Mouse (Mus musculus) left cerebral cortex, postnatal 4 days (tissue): ENCODE measurements around the gene Fat1. TPM values are rescaled to one million over a fixed set of nuclear protein-coding genes. Genes with fewer than 3 reads are reported as not detected.

Experiments used
- DNase-seq: peaks from one replicate; pipeline ENCODE4 v3.0.0-alpha.2; 2022
- intact Hi-C: fragments of 180-260 bp; cut with DNase I; formaldehyde crosslinking; loops from one replicate; pipeline ENCODE4 v1.15.1; 2025
- total RNA-seq, 2 experiments: library from RNA; stranded (reverse); gene quantifications; 2 replicates each; pipeline ENCODE4 v1.2.3; 2021

Gene Fat1
- total RNA-seq, 2 experiments from 2014 or later, result 73.2 to 79.6 TPM

GRCm38 (mm10) chr8:44960906-44961305, 25.7 kb downstream of the Fat1 start:
- intact Hi-C loops, result no loop called here
- DNase-seq, result no peak

- intact Hi-C loops, result no loop called here
- DNase-seq, result peak; percentile 25
Observed at GRCm38 (mm10) chr8:44961492-44961891, 26.2 kb downstream of the Fat1 start.

DNA sequence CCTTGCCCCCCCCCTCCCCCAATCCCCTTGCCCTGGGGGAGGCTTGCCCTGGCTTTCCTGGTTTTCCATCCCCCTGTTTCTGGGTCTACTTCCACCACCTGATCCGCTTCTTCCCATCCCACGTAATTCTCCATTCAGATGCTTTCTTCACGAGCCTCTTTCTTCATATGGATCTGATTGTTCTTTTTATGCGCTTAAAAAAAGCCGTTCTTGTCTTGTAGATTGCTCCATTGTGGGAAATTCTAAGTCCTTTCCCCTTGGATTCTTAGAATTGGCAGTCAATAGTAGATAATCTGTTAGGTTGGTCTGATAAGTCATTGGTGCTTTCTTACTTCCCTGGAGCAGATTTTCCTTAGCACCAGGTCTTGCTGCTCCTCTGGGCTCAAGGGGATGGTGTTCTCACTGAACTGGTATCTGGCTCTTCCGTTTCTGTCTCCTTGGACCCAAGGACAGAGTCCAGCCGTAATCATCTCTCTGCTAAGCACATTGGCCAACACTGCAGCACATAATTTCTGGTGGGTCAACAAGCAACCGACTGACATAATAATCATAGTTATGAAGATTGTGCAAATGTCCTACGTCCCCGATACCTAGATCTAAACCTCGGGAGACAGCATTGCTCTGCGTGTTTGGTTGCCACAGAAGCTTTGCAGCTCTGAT, 27.5 kb downstream of the Fat1 start:
- no peak for DNase-seq
- intact Hi-C loops, result no loop called here

GRCm38 (mm10) chr8:44967521-44968039, 32.3 kb downstream of the Fat1 start:
- no peak for DNase-seq
- intact Hi-C loops, result no loop called here

GRCm38 (mm10) chr8:44970093-44970492, 34.8 kb downstream of the Fat1 start:
- intact Hi-C loops, result no loop called here

DNA sequence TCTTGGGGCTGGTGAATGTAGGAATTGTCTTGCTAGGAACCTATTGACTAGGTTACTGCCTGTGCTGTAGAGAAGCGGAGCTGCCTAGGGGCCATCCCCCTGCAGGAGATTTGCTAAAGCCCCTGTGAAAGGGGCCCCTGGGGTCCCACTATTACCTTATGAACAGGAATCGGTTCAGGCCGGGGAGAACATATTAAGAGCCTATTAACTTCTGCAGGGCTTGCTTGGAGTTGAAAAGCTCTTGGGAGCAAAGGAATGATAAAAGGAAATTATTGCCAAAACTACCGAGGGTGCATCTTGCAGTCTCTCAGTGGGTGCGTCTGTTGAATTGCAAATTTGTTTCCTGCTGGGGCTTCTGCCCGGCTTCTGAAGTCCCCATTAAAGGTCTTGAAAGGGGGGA, 36.1 kb downstream of the Fat1 start:
- intact Hi-C loops, result no loop called here
- no peak for DNase-seq

More at GRCm38 (mm10) chr8:44970093-44970492, 34.8 kb downstream of the Fat1 start:
- DNase-seq, result no peak

GRCm38 (mm10) chr8:44971964-44972363, 36.7 kb downstream of the Fat1 start:
- no peak for DNase-seq
- intact Hi-C loops, result no loop called here

- intact Hi-C loops, result no loop called here
- no peak for DNase-seq
Observed at GRCm38 (mm10) chr8:44975113-44975512, 39.9 kb downstream of the Fat1 start.

DNA sequence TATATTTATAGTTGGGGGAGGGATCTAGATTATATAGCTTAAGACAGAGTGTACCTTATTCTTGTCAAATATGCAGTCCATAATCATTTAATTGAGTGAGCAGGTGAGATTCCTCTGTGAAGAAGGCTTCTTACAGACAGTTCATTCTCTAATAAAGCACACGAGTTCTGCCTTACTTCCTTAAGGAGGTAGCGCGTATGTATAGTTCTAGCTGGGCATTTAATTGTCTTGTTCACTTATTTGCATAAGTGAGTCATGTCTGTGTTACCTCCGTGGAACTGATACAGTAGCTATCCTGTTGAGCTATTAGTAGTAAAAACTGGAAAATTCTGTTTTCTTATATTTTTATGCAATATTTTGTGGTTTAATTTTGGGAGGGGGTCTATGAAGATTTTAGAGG, 40.4 kb downstream of the Fat1 start:
- no peak for DNase-seq
- intact Hi-C loops, result no loop called here

DNA sequence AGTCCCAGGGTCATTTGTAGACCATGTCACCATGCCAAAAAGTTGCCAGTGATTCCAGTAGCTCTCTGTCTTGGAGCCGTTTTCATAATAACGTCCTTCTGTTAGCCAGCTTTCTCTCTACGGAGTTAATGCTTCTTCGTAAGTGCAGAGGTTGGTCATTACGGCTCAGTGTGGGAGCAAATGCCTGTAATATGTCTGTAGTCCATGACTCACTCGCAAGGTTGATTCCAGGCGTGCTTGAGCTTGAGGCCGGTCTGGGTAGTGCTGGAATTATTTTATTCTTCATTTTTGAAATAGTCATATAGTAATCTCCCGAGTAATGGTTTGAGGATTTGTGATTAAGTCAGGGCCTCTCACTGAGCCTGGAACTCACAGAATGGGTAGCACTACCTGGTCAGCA, 43.4 kb downstream of the Fat1 start:
- DNase-seq, result no peak
- intact Hi-C loops, result no loop called here

DNA sequence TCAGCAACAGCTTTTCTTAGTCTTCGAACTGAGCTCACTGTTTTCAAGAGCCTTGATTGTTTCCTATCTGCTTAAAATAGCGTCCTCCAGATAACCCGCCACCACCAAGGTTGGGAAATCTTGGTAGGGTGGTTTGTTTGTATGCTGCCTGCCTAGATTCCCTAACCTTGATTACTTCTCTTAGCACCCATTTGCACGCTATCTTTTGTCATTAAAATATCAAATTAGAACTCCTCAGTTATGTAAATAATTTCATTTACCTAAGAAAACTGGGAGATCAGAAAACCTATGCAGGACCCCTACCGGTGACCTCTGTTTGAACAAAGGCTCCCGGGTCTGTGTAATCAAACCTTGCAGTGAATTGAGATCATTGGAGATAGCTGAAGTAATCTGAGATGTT, 44.0 kb downstream of the Fat1 start:
- DNase-seq, result no peak
- intact Hi-C loops, result no loop called here

GRCm38 (mm10) chr8:44980030-44980429, 44.8 kb downstream of the Fat1 start:
- intact Hi-C loops, result no loop called here
- peak; percentile 79 for DNase-seq

DNA sequence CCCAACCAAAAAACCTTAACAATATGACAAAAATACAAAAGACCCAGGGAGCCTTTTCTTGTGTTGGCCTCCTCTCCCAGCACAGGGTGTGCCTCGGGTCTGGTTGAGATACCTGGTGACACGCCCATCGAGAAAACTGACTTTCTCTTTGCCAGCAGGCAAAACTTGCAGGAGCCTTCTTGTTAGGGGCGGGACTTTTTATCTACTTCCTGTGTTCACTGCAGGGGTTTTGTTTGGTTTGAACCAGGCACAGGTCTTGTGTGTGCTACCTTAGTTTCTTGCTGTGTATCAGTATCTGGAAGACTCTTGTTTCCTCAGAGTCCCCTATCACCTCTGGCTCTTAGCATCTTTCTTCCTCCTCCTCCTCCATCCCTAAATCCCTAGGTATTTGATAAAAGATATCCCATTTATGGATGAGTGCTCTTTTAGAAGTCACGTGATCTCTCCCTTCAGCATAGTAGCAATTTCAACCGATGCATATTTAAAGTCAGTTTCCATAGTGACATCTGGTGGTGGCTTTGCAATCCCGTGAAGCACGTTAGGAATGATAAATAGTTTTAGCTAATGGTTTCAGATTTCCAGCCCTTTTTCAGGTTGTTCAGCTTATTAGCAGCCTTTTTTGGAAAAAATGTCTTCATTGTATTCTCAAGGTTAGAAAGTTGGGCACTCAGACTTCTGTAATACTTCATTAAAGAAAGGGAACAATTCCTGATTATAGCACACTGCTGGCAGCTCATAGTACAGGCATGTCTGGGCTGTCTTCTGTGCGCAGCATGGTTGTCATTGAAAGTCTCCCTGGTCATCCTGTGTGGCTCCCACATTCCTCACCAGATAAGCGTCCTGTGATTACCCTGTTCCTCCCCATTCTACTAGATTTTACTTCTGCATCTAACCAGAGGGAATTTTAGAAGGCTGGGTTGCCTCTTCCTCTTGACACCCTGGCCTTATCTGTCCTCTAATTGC, 50.4 kb downstream of the Fat1 start:
- DNase-seq, result no peak
- intact Hi-C loops, result no loop called here

GRCm38 (mm10) chr8:44991700-44992487, 56.6 kb downstream of the Fat1 start:
- no peak for DNase-seq
- intact Hi-C loops, result no loop called here

- intact Hi-C loops, result no loop called here
- DNase-seq, result no peak
Observed at GRCm38 (mm10) chr8:44992664-44993063, 57.4 kb downstream of the Fat1 start.

- DNase-seq, result no peak
- intact Hi-C loops, result no loop called here
Observed at GRCm38 (mm10) chr8:44993376-44993775, 58.1 kb downstream of the Fat1 start.

DNA sequence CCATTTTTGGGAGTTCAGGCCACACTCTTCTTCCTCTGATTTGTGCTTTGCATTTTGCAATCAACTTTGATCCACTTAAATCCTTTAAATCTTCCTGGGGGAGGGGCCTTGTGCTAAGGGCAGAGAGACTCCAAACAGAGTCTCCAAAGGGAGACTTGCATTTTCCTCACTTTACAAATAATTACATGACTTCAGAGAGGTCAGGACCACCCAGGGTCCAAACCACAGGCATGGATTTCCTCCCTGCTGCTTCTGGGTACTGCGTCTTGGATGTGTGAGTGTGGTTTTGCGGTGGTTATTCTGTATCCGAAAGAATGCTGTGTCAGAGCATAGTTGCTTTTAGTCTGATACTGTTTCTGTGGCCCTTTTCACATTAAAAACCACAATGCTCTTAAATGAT, 61.2 kb downstream of the Fat1 start:
- no peak for DNase-seq
- intact Hi-C loops, result no loop called here

GRCm38 (mm10) chr8:44997321-44997720, 62.1 kb downstream of the Fat1 start:
- intact Hi-C loops, result no loop called here
- no peak for DNase-seq

DNA sequence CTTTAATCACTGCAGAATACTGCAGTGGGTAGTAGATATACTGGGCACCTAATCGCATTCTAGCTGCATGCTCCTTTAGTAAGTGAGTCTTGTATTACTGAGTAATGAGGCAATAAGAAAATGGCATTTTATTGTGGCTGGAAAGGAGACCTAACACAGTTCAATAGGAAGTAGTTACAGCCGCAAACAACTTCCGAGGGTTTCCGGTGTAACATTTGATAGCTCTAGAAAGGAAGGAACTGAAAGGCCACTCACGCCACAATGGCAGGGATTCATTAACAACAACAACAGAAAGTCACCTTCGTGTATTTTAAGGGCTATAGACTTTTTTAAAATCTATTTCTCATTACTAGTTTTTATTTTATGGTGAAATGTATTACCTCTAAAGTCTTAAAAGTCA, 62.6 kb downstream of the Fat1 start:
- intact Hi-C loops, result no loop called here
- no peak for DNase-seq

GRCm38 (mm10) chr8:44998275-44998674, 63.0 kb downstream of the Fat1 start:
- intact Hi-C loops, result no loop called here
- no peak for DNase-seq

DNA sequence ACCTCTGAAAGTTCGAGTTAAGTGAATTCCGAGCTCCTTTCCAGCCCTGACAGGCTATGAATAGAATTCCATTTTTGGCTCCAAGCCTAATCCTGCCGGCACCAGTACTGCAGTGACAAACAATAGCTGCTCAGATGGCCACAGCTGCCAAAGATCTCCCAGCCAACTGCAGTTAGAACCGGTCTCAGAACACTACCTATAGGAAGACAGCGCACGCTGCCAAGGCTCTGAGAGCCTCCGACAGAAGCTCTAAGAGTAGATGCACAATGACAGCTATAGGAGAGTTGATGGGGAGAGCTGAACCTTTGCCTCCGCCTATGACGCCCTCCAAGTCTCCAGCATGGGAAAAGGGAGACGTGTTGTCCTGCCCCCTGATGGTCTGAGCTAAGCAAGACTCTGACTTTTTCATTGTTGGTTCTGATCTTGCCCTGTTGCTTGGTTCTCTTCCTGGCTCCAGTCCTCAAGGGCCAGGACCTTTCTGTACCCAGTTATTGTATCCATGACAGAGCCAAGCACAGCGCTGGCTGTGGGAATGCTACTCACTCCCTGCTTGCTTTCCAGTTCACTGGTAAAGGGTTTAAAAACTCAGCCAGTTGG, 63.5 kb downstream of the Fat1 start:
- DNase-seq, result peak; percentile 84
- intact Hi-C loops, result no loop called here
